Mouse (Mus musculus): ENCODE measurements at regions not wholly inside any gene's neighbourhood (a gene's known extent, or its start where the extent isn't known, plus 50 kb on each side); places are given as distances from the start of the nearest gene placed in this dataset.

DNA sequence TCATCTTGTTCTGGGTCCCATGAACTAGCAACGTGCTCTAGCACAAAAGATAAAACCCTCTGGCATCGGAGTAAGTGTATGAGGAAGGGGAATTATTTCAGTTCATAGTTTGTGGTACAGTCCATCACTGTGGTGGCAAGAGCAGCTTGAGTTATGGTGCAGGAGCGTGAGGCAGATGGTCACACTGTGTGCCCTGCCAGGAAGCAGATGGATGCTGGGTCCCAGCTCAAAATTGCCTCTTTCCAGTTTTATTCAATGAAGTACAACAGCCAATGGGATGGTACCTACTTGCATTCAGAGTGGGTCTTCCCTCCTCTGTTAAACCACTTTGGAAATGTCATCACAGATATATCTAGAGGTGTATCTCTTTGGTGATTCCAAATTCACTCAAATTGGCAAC, 551.7 kb upstream of the Id4 start:
- TF ChIP-seq POLR2A (IDR thresholded peaks at IDR 0.05; ENCODE audit: low read depth, low read length), result no peak
- TF ChIP-seq CTCF (IDR thresholded peaks at IDR 0.05; ENCODE audit: extremely low read depth, insufficient read length, insufficient replicate concordance, low read depth, low read length), result no peak

Data from small intestine, adult 2 months (tissue).